Mouse (Mus musculus) cerebellum, adult 11-12 months (tissue): ENCODE data around the gene Mgam.
"Not testable (repeated sequence)": the region's sequence is repeated elsewhere in the genome, so short reads cannot be mapped to it uniquely, and the experiment has no call there.

ENCODE experiments used
- DNase-seq: peaks from one replicate; pipeline ENCODE4 v3.0.0; 2022

Gene Mgam

GRCm38 (mm10) chr6:40739545-40739944 lies 110.9 kb downstream of the Mgam start:
- DNase-seq = no peak

- not testable (repeated sequence) for DNase-seq
Observed at GRCm38 (mm10) chr6:40749030-40749429, 120.4 kb downstream of the Mgam start.

GRCm38 (mm10) chr6:40755948-40756347 lies 127.3 kb downstream of the Mgam start:
- no peak for DNase-seq

GRCm38 (mm10) chr6:40757346-40757745 lies 128.7 kb downstream of the Mgam start:
- not testable (repeated sequence) for DNase-seq

- DNase-seq = no peak
Observed at GRCm38 (mm10) chr6:40774656-40775055, 146.0 kb downstream of the Mgam start.

GRCm38 (mm10) chr6:40778458-40778857 lies 149.8 kb downstream of the Mgam start:
- DNase-seq = no peak

- DNase-seq = no peak
Observed at GRCm38 (mm10) chr6:40783637-40784036, 155.0 kb downstream of the Mgam start.

- no peak for DNase-seq
Observed at GRCm38 (mm10) chr6:40784378-40784777, 155.7 kb downstream of the Mgam start.

- no peak for DNase-seq
Observed at GRCm38 (mm10) chr6:40795077-40795812, 166.6 kb downstream of the Mgam start.

- DNase-seq = no peak
Observed at GRCm38 (mm10) chr6:40818237-40818902, 189.7 kb downstream of the Mgam start.
